Mouse (Mus musculus) embryo, embryonic 9.5 days (tissue): ENCODE measurements around the gene Tulp4.
A peak's percentile ranks its signal among the peaks of the same experiment; 100 is the strongest.

Source experiments
- DNase-seq: peaks from one replicate; pipeline ENCODE4 v3.0.0-alpha.2; 2017; ENCODE audit errors: extremely low spot score

Tulp4 gene

DNA sequence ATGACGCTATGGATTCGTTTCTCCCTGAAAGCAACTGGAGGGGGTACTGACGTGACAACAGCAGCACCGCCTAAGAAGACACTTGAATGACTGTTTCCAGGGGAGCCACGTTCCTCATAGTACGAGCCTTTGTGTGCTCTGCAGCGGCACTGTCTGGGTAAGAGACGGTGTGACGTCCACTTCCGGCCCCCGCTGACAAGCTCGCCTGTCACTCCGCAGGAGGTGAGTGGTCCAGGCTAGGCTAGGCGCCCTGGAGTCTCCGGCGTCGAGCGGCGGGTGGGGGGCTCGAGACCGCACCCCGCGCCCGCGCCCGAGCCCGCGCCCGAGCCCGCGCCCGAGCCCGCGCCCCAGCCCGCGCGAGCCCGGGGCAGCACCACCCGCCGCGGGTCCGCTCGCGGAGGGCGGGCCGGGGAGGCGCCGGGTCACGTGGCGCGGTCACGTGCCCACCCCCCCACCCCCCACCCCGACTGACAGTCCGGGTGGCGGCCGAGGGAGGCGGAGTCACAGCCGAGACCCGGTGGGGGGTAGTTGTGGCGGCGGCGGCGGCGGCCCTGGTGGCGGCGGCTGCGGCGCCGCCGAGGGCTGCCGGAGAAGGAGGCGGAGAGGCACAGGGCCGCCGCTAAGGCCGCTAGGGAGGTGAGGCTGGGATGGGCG, at the start of gene Tulp4:
Gene Tulp4 (plus strand): TSS at position 77 of the 654 bp plus-strand sequence.
- peak; percentile 91 for DNase-seq

DNA sequence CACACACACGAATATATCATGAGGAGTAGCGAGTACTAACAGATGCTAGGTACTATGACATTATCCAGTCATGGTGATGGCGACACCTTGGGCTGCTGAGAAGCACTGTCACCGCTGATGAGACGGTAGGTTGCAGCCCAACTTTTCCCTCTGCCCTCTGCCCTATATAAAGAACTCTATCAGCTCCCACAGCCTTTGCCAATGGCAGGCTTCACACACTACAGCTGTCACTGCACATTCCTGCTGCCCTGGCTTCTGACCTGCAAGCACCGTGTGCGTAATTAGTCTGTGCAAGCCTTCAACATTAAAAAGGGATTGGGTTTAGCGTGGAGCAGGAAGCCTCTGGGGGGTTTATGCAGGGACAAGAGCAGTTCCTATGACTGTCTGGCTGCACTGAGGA, 43.4 kb upstream of the Tulp4 start:
- no peak for DNase-seq

DNA sequence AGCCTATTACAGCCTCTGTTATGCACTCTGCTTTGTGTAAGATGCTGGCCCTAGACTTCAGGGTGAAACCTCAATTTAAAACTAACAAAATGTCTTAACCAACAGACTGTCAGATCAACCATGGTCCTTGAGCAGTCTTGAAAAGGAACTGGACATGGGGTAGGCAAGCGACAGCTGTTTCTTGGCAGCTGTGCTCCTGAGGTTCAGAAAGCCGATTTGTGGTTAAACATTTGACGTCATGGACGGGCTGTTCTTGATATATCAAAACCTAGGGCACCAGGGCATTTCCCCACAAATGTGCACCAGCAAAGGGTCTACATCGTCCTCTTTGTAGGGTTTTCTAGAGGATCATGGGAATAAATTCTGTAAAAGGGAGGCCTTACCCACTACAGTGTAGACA, 42.7 kb upstream of the Tulp4 start:
- no peak for DNase-seq

DNA sequence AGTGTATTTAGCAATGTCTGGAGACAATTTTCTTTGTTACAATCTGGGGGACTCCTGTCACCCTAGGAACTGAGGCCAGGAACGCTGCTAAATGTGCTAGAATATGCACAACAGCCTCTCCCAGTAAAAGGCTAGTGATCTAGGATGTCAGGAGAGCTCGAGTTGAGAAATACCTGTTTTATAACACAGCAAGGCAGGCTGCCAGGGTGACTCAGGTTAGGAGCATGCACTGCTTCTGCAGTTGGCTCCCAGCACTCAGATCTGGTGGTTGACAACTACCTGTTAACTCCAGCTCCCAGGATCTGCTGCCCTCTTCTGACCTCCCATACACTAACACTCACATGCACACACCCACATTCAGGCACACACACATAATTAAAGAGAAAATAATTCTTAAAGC, 40.2 kb upstream of the Tulp4 start:
- DNase-seq, result no peak

DNA sequence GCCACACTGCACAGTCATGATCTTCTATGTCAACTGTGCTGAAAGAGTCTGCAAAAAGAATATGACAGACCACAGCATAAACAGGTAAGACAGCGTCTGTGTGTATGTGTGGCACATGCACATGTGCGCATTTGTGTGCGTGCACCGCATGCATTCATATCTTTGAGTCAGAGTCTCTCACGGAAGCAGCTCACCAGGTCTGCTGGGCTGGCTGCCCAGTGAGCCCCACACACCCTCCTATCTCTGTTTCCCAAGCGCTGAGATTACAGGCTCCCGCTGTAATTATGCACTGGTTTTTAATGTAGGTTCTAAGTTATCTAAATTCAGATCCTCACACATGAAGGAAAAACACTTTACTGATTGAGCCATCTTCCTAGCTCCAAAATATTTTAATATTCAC, 38.6 kb upstream of the Tulp4 start:
- no peak for DNase-seq

DNA sequence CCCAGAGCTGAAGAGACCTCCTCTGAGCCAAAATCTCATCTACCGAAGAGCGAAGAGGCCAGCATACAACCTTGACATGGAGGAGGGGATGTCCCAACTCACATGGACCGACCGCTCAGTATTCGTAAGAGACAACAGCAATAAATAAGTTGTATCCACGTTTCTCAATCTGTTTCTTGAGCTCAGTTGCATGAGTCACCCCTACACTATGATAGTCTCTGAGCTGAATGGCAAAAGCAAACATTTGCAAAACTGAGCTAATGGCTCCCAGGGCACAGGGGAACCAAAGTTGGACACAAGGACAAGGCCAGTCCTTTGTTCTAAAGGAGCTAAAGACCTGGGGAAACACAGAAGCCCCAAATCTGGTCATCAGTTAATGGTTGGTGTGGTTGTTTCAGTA, 36.4 kb upstream of the Tulp4 start:
- DNase-seq, result no peak

DNA sequence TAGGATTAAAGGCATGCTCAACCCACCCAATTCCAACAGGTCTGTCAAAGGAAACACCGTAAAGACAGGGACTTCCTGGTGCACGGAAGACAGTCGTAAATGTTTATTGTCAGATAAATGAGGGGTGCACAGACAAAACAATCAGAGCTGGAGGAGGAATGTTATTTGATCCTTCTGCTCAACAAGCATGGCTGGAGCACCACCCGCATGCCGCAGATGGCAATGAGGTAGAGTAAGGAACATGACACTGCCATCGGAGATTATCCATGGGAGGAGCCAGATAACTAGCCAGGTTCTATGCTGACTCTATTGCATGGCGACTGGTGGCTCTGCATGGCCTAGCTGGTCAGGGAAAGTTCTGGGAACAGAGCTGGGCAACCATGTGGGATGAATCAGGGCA, 32.8 kb upstream of the Tulp4 start:
- no peak for DNase-seq

DNA sequence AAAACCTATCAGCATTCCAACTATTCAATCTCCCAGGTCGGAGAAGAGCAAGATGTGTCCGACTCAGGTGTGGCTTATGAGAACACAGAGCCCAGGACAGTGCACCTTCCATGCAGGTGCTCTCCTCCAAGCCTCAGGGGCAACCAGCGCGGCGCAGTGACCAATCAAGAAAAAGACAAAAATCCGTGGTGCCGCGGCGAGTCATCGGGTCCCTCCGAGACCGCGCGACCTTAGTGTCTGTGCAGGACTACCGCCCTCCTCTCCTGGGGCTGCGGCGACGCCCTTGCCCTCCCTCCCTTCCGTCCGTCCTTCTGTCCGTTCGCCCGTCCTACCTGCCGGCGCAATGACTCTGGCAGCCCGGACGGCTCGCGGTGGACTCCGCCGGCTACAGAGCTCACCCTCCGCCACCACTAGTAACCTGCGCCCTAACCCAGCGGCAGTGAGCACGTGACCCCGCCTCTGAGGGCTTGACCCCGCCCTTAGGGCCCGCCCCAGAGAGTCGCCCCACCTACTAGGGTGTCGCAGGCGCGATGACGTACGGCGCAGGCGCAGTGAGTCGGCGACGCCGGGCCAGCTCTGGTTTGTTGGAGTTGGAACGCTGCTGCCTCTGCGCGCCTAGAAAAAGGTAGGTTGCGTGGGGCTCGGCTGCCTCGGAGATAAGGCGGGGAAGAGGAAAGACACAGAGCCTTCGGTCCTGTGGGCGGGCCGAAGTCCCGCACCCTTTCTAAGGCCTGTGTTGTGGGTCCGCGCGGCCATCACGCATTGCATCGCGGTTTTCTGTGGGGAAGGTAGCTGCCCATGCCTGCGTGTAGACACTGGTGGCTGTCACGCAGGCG, 26.7 kb upstream of the Tulp4 start, which contains the start of the genes Serac1 and Gtf2h5:
Gene Serac1 (minus strand): TSS at position 455 of the 836 bp plus-strand sequence.
Gene Gtf2h5 (plus strand): TSS at position 500 of the 836 bp plus-strand sequence.
- DNase-seq, result peak; percentile 99

DNA sequence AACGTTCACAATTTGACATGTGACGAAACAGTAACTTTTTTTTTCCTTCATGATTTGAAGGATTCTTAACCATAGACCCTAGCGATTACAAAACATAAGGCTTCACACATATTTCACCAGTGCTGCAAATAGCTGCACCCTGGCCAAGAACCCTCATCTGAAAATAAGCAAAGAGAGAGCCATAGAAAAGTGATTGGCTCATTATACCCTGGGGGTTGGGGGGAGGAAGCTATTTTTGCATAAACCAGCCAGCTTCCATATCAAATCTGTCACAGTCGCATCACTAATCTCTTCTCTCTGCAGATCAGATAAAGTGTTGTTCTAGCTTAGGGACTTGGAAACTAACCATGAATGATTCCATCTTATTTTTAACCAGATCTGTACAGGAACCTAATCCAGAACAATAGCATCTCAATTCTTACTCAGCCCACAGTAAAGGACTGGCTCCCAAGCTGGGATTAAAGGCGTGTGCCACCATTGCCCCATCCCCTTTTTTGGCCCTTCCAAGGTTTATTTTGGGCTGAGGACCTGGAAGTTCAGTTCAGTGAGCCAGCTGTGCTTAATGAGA, 22.8 kb upstream of the Tulp4 start:
- DNase-seq, result no peak

DNA sequence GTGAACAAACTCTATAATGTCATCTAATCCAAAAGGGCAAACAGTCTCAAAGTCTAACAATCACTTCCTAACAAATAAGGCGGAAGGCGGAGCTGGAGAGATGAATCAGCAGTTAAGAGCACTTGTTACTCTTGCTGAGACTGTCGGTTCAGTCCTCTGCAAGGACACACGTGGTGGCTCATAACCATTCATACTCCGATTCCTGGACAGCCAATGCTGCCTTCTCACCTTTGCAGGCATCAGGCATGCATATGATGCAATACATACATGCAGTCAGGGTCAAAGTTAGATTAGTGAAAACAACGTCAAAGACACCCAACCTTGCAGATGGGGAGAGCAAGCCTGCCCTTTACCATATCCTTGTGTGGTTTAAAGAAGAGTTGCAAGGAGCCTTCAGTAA, 14.6 kb upstream of the Tulp4 start:
- no peak for DNase-seq

DNA sequence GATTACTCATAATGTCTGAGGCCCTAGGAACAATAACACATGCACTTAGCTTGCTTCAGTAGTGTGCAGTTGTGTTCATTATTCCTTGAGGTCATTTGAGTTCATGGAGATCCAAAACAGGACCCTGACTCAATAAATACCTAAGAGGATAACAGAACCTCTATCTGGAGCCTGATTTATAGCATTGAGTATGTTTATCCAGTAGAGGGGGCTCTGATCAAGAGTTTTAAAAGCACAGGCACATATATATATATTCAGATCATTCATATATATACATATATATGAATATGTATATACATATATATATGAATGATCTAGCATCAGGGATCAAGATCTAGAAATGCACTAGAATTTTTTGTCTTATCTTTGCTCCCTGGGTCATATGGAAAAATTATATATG, 10.7 kb upstream of the Tulp4 start:
- no peak for DNase-seq

DNA sequence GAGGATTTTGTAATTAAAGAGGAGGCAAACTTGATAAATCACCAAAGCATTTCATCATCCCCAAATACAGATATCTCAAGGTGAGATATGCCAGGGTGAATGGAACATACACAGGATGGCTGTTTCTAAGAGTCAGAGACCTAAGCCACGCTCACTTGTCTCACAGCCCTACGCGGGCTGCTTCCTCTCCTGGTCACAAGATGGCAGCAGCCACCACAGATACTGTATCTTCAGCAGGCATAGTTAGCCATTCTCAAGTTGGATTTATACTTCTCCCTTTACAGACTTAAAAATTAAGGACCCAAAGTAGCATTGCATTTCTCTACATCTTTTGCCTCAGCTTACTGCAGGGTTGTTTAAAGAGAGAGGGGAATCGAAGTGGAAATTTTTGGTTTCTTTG, 8.4 kb upstream of the Tulp4 start:
- DNase-seq, result peak; percentile 36

DNA sequence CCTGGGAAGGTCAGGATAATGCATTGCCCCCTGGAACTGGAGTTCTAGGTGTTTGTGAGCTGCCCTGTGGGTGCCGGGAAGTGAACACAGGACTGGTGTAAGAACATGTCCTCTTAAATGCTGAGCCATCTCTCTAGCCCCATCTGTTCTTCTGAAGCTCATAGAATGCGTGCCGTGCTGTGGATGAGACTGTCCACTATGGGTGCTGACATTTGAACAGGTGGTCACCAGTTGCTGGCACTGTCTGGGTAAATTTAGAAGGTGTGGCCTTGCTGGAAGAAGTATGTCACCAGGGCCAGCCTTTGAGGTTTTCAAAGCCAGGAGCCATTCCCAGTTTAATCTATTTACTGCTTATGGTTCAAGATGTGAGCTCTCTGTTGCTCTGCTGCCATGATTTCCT, 4.0 kb upstream of the Tulp4 start:
- no peak for DNase-seq

DNA sequence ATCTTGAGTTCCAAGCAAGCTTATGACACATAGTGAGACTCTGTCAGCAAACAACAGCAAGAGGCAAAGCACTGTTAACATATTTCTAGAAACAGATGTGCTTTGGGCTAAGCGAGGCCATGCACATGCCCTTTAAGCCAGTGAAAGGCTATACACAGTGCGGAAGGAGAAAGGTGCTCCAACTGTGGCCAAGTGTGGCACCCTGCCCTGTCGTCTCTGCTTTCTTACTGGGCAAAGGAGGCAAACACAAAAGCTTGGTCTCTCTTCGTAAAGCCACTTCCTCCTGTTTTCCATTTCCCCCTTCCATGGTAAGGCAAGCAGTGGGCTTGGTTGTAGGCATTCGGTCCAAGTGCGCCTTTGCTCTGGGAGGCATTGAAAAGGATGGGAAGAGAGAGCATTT, 2.7 kb upstream of the Tulp4 start:
- DNase-seq, result no peak

DNA sequence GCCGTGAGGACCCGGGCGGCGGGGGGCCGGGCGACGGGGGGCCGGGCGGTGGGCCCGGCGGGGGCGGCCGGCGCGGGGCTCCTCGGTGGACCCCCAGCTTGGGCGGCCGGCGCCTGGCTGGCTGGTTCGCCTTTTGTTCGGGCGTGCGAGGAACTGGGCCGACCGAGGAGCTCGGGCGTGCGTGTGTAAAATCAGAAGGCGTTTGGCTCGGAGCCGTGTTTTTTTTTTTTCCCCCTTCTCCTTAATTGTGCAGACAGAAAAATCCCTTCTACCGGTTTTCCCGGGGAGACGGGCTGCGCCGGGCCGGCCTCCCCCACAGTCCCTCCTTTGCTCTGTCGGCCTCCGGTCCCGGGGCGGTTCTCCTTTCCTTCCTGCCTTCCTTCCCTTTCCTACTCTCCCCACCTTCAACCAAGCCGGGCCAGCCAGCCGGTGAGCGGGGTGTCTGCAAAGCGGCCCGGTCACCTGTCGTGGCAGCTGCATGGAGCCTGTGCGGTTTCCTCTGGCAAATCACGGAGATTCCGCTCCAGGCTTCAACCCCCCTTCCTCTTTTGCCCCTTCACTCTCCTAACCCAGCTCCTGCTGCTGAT, 871 bp downstream of the Tulp4 start:
- DNase-seq, result peak; percentile 66

DNA sequence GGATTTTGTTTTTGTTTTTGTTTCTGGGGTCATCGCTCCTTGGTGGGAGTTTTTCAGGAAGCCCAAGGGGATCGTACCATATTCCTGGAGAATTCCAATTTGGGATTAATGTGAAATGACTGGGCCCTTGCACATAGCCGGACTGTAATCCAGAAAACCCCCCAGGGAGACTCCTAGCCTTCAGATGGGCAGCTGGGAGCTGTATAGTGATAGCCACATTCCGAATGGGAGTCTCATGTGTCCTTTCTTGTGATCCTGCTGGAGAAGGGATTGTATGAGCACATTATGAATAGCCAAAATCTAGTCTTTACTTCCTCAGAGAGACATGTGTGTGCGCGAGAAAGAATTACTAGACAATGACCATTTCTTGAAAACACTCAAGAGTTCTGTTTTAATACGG, 1.9 kb downstream of the Tulp4 start:
- no peak for DNase-seq

DNA sequence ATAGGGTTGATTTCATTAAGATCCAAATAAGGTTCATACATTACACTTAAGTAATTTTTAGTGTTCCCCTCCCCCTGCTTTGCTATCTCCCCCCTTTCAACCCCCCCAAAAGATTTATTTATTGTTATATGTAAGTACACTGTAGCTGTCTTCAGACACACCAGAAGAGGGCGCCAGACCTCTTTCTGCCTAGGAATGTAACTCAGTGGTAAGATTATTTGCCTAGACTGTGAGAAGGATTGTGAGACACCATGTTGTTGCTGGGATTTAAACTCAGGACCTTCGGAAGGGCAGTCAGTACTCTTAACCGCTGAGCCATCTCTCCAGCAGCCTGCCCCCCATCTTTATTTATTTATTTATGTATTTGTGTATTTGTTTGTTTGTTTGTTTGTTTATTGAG, 4.7 kb downstream of the Tulp4 start:
- DNase-seq, result no peak

DNA sequence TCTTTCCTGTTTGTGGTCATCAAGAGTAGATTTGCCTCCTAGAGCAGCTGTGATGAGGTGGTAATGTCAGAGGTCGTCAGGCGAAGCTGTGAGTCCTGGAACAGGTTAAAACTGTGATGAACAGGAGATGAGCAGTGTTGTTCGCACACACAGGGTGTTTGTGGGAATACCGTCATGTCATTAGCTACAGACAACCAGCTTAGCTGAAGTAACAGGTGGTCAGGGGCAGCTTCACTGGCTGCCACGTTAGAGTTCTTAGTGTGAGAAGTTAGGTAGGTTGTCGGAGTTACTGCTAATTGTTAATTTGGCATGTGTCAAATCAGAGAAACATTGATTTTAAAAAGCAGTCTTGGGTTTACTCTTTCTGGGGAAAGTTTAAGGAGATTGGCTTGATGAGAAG, 7.4 kb downstream of the Tulp4 start:
- no peak for DNase-seq

DNA sequence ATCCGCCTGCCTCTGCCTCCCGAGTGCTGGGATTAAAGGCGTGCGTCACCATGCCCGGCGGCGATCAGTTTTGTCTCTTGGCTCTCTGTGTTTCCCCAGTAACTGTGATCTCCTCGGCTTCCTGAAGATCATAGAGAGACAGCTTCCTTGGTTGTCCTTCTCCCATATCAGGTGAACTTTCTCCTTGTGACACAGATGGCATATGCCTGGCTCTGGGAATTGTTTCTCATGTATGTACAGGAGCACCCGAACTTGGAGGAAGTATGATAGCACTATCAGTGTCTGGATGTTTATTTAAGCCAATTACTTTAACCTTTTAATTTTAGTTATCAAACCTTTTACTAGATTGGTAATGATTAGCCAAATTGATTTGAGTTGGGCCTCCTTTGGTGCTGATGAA, 8.8 kb downstream of the Tulp4 start:
- DNase-seq, result no peak

DNA sequence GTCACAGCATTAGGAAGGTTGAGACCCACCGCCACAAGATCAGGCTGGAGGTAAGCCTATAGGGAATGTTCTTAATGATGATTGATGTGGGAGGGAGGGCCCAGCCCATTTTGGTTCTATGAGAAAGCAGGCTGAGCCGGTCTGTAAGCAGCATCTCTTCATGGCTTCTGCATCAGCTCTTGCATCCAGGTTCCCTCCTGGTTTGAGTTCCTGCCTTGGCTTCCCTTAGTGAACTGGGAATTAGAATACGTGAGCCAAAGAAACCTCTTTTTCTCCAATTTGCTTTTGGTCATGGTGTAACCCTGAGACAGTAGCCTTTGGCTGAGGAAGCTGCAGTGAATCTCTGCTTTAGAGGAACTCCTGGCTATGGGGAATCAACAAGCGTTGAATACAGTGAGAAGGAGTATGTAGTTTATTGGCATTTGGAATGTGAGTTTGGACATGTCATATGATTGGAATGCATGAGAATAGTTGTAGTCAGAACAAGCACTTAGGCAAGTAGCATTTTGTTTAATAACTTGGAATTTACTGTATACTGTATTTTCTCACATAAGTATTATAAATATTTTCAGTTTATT, 11.0 kb downstream of the Tulp4 start:
- DNase-seq, result no peak

DNA sequence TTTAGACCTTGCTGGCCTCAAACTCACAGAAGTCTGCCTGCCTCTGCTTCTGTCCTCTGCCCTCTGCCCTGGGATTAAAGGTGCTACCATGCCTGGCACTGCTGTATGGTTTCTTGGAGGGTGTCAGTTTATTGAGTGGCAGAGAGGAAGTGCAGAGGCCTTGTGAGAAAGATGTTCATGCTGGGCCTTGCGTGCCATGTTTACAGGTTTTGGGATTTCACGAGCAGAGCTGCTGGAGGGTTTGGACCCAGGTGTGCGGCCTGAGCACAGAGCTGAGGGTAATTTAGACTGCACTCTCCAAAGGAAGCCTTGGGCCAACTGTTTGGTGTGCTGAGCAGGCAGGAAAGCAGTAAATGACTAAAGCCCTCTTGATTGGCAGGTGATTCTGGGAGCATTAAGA, 11.7 kb downstream of the Tulp4 start:
- DNase-seq, result no peak

DNA sequence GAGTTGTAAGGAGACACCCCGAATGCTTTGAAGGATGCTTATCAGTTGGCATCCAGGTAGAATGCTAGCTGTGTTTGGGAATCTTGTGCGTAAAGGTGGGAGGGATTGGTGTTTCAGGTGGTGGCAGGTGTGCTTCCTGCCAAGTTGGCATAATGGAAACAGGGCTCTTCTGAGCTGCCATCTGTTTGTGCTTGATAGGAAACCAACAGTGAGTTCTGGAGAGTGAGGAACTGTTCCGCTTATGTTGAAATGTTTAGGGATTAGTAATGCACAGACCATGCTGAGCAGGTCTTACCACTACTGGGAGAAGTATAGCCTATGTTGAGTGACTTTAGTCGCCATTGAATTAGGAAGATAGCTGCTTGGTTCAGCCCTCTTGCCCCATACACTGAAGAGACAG, 12.6 kb downstream of the Tulp4 start:
- no peak for DNase-seq
